Mouse (Mus musculus) embryo, embryonic 9.5 days (tissue): ENCODE measurements around the gene Dlg5.

Experiments
- DNase-seq: peaks from one replicate; pipeline ENCODE4 v3.0.0-alpha.2; 2017; ENCODE audit errors: extremely low spot score

Dlg5 gene

DNA sequence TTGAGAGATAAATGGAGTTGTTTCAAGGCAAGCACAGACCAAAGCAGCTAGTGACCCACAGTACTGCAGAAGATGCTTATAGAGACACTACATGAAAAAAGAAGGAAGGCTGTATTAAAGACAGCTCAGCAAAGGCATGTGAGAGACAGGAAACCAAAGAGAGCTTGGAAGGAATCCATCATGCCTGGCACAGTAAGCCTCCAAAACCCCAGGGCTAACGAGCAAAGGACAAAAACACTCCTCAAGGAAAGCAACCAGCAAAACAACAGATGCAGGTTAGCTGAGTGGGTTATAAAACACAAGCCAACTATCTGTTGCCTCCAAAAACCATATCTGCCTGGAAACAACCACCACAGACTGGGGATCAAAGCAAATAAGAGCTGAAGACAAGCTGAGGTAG is 121.5 kb downstream of the Dlg5 start:
- no peak for DNase-seq

GRCm38 (mm10) chr14:24106734-24107133 is 139.0 kb downstream of the Dlg5 start:
- DNase-seq = no peak

GRCm38 (mm10) chr14:24098828-24099227 is 146.9 kb downstream of the Dlg5 start:
- DNase-seq = no peak

- no peak for DNase-seq
Measured at GRCm38 (mm10) chr14:24094656-24095055, 151.1 kb downstream of the Dlg5 start.

DNA sequence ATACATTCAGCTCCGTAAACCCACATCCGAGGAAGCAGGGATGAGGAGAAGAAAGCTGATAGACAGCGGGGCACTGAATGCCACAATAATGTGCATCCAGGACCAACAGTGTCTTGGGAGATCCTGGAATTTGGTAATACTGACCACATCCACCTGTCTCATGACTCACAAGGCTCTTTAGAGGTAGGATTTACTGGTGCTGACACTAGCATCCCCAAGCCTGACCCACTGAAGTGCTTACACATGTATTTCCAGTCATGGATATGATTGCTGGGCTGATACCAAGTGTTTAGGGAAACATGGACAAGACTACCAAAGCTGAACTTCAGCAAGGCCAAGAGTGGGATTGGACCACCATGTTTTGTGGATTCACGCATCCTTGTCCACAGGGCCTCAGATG is 152.5 kb downstream of the Dlg5 start:
- no peak for DNase-seq

- DNase-seq = no peak
Measured at GRCm38 (mm10) chr14:24092391-24092790, 153.3 kb downstream of the Dlg5 start.

GRCm38 (mm10) chr14:24090790-24091189 is 154.9 kb downstream of the Dlg5 start:
- no peak for DNase-seq

GRCm38 (mm10) chr14:24089181-24089580 is 156.5 kb downstream of the Dlg5 start:
- DNase-seq = no peak

- DNase-seq = no peak
Measured at GRCm38 (mm10) chr14:24087430-24087829, 158.3 kb downstream of the Dlg5 start.

DNA sequence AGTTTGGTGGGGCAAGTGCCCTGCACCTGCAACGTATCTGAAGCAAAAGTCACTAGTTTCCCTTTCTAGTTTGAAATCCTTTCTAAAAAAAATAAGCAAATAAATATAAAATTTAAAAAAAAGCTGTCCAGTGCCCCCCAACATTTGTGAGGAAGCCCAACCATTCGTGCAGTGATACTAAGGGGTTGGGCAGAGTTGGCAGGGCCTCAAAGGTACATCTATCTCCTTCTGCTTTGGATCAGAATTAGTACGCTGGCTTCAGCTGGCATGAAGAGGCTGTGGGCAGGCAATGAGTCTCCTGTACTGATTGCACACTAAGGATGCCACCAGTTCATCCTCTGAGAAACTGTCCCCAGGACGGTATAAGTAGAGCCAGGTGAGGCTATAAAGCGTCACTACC is 159.2 kb downstream of the Dlg5 start:
- DNase-seq = no peak
